Mouse (Mus musculus) heart, postnatal 0 days (tissue): Measurements from ENCODE around the gene Anp32e. TPM values are rescaled to one million over a fixed set of nuclear protein-coding genes. Genes with fewer than 3 reads are reported as not detected.
A peak's percentile ranks its signal among the peaks of the same experiment; 100 is the strongest.

Experiments used
- ATAC-seq: fragments of 200-750 bp; cut with Nextera tagmentation; 2 replicates; pipeline ENCODE4 v1.8.0; 2017; ENCODE audit warnings: low read depth, moderate number of reproducible peaks, moderate library complexity; ENCODE audit not compliant: insufficient read depth
- DNase-seq: peaks from one replicate; pipeline ENCODE4 v3.0.0-alpha.2; 2016; ENCODE audit warnings: low spot score
- H3K27ac ChIP-seq: fragments of 300-500 bp; sonication (generic); 2 replicates; pipeline ENCODE4 v1.5.1; 2014; ENCODE audit warnings: low read depth, mild to moderate bottlenecking
- H3K27me3 ChIP-seq: fragments of 300-500 bp; sonication (generic); 2 replicates; pipeline ENCODE4 v1.6.1; 2014; ENCODE audit warnings: low read length, mixed read lengths; ENCODE audit not compliant: control insufficient read depth, insufficient read depth
- H3K36me3 ChIP-seq: fragments of 300-500 bp; sonication (generic); replicated peaks from 2 replicates; pipeline ENCODE4 v1.6.1; 2014; ENCODE audit warnings: low read length, mixed read lengths; ENCODE audit not compliant: control insufficient read depth, insufficient read depth
- H3K4me1 ChIP-seq: fragments of 300-500 bp; sonication (generic); 2 replicates; pipeline ENCODE4 v1.6.1; 2014; ENCODE audit warnings: antibody characterized with exemption; ENCODE audit not compliant: control insufficient read depth, insufficient read depth
- H3K4me2 ChIP-seq: fragments of 300-500 bp; sonication (generic); 2 replicates; pipeline ENCODE4 v1.6.1; 2014; ENCODE audit warnings: low read depth, mild to moderate bottlenecking, low read length, moderate library complexity
- H3K4me3 ChIP-seq: fragments of 300-500 bp; sonication (generic); 2 replicates; pipeline ENCODE4 v1.5.1; 2014; ENCODE audit warnings: low read depth, low read length
- H3K9ac ChIP-seq: fragments of 300-500 bp; sonication (generic); replicated peaks from 2 replicates; pipeline ENCODE4 v1.6.1; 2014; ENCODE audit warnings: low read depth, low read length, mixed read lengths
- H3K9me3 ChIP-seq: fragments of 300-500 bp; sonication (generic); replicated peaks from 2 replicates; pipeline ENCODE4 v1.6.1; 2016; ENCODE audit warnings: low read length; ENCODE audit not compliant: control insufficient read depth
- CTCF ChIP-seq: IDR thresholded peaks from 2 replicates; pipeline ENCODE4 v1.5.1; 2016; ENCODE audit warnings: antibody characterized with exemption, control low read depth, low read depth
- EP300 ChIP-seq: IDR thresholded peaks from 2 replicates; pipeline ENCODE4 v1.6.1; 2016; ENCODE audit warnings: antibody characterized with exemption, low read depth
- WGBS: fragments of 180-500 bp; shearing (Covaris S2); extraction: QIAGEN DNeasy Blood & Tissue Kit; methylation state at CpG from one replicate; pipeline ENCODE4 v1.1.7; 2014; 5-methylcytosine and 5-hydroxymethylcytosine counted together
- polyA plus RNA-seq: library from polyadenylated mRNA; unstranded; fragments of >200 nt; fragmentation: Nextera tagmentation; extraction: Ambion mirVana; gene quantifications from 2 replicates; pipeline ENCODE4 v1.2.1, GENCODE M21; 2015
- total RNA-seq: library from RNA; depleted of rRNA; stranded (reverse); fragments of >200 nt; gene quantifications from 2 replicates; pipeline ENCODE4 v1.2.3, GENCODE M21; 2014; ENCODE audit warnings: low replicate concordance; rRNA removed

Gene Anp32e
- total and polyA plus RNA-seq, 2 experiments from 2014 or later, result 25.9 to 118 TPM

- Histone ChIP-seq H3K36me3 (peaks cover 29% of the 10 kb centered on the region), H3K4me2 (peak overlapping the region; percentile 74), H3K9me3 (no peaks in the 10 kb centered on the region), H3K9ac (peak overlapping the region; percentile 93), H3K4me3 (peak overlapping the region; percentile 77), H3K4me1 (peaks cover 53% of the 10 kb centered on the region), H3K27me3 (no peaks in the 10 kb centered on the region), H3K27ac (peak overlapping the region; percentile 97)
- TF ChIP-seq EP300, result no peak
- no peak for TF ChIP-seq CTCF
- ATAC-seq (no peak), DNase-seq (peak; percentile 64)
- 2% methylated on average over 6 of the region's 6 CpGs for WGBS
Measured at GRCm38 (mm10) chr3:95994381-95994846, 65.4 kb downstream of the Anp32e start.

GRCm38 (mm10) chr3:95994975-95995801 is 66.1 kb downstream of the Anp32e start:
- Histone ChIP-seq H3K27me3 (no peaks in the 10 kb centered on the region), H3K9ac (peak overlapping the region; percentile 93), H3K36me3 (peaks cover 21% of the 10 kb centered on the region), H3K4me1 (peaks cover 59% of the 10 kb centered on the region), H3K27ac (peak overlapping the region; percentile 97), H3K4me2 (peak overlapping the region; percentile 74), H3K4me3 (peak overlapping the region; percentile 77), H3K9me3 (no peaks in the 10 kb centered on the region)
- TF ChIP-seq CTCF, result no peak
- under 1% methylated on average over 51 of the region's 51 CpGs for WGBS
- peak; percentile 47 for ATAC-seq
- DNase-seq, result peak; percentile 48

- peak; percentile 39 for DNase-seq
Measured at GRCm38 (mm10) chr3:95995802-95996428, 66.9 kb downstream of the Anp32e start, which contains the start of gene Plekho1. TSS of gene Plekho1 (minus strand) at chr3:95996001.

GRCm38 (mm10) chr3:95996451-95997073 is 67.5 kb downstream of the Anp32e start:
- Histone ChIP-seq H3K27ac (peak overlapping the region; percentile 97), H3K27me3 (no peaks in the 10 kb centered on the region), H3K9ac (peak overlapping the region; percentile 93), H3K36me3 (peaks cover 8% of the 10 kb centered on the region), H3K4me1 (peaks cover 59% of the 10 kb centered on the region), H3K4me2 (peak overlapping the region; percentile 74), H3K4me3 (peak overlapping the region; percentile 77), H3K9me3 (no peaks in the 10 kb centered on the region)
- WGBS, result 3% methylated on average over 6 of the region's 6 CpGs
- no peak for DNase-seq
- TF ChIP-seq CTCF, result no peak
- no peak for TF ChIP-seq EP300
- no peak for ATAC-seq

More at GRCm38 (mm10) chr3:95995802-95996428, 66.9 kb downstream of the Anp32e start, which contains the start of gene Plekho1:
- Histone ChIP-seq H3K4me2 (peak within 1 kb of the TSS; percentile 74), H3K27ac (peak within 1 kb of the TSS; percentile 97), H3K4me3 (peak within 1 kb of the TSS; percentile 77), H3K27me3 (no peaks in the 10 kb centered on the region), H3K9me3 (no peaks in the 10 kb centered on the region), H3K4me1 (peaks cover 60% of the 10 kb centered on the region), H3K9ac (peak within 1 kb of the TSS; percentile 93), H3K36me3 (peaks cover 14% of the 10 kb centered on the region)
- peak; percentile 33 for ATAC-seq
- TF ChIP-seq EP300, result no peak
- no peak for TF ChIP-seq CTCF
- WGBS, result 2% methylated on average over 35 of the region's 84 CpGs

Other genes with a start within 250 kb of the Anp32e start
- 20.2 and 23.8 TPM in 2 replicates for gene Adamtsl4, start 241.3 kb upstream of the Anp32e start, total RNA-seq
- 7.5 and 11.2 TPM in 2 replicates for gene Adamtsl4, start 241.3 kb upstream of the Anp32e start, polyA plus RNA-seq
- 22.9 and 63.8 TPM in 2 replicates for gene Ecm1, start 189.7 kb upstream of the Anp32e start, total RNA-seq
- gene Ecm1, start 189.7 kb upstream of the Anp32e start, polyA plus RNA-seq, result 55.8 and 59.6 TPM in 2 replicates
- gene Tars2, start 169.0 kb upstream of the Anp32e start, total RNA-seq, result 43.5 and 47.1 TPM in 2 replicates
- 30.0 and 30.3 TPM in 2 replicates for gene Tars2, start 169.0 kb upstream of the Anp32e start, polyA plus RNA-seq
- 25.6 and 28.8 TPM in 2 replicates for gene Rprd2, start 110.4 kb upstream of the Anp32e start, total RNA-seq
- 15.8 and 20.8 TPM in 2 replicates for gene Rprd2, start 110.4 kb upstream of the Anp32e start, polyA plus RNA-seq
- gene Prpf3, start 73.4 kb upstream of the Anp32e start, total RNA-seq, result 2.2 and 6.0 TPM in 2 replicates
- 15.8 and 16.3 TPM in 2 replicates for gene Prpf3, start 73.4 kb upstream of the Anp32e start, polyA plus RNA-seq
- 142 and 222 TPM in 2 replicates for gene Mrps21, start 57.7 kb upstream of the Anp32e start, total RNA-seq
- 521 and 561 TPM in 2 replicates for gene Mrps21, start 57.7 kb upstream of the Anp32e start, polyA plus RNA-seq
- gene Ciart, start 47.0 kb upstream of the Anp32e start, total RNA-seq, result 2.3 and 7.3 TPM in 2 replicates
- gene Ciart, start 47.0 kb upstream of the Anp32e start, polyA plus RNA-seq, result 1.8 and 1.9 TPM in 2 replicates
- gene BC028528, start 37.2 kb upstream of the Anp32e start, total RNA-seq, result 5.3 and 41.9 TPM in 2 replicates
- 38.0 and 39.2 TPM in 2 replicates for gene BC028528, start 37.2 kb upstream of the Anp32e start, polyA plus RNA-seq
- gene Aph1a, start 35.3 kb upstream of the Anp32e start, total RNA-seq, result 121 and 138 TPM in 2 replicates
- gene Aph1a, start 35.3 kb upstream of the Anp32e start, polyA plus RNA-seq, result 42.7 and 50.8 TPM in 2 replicates
- gene Car14, start 24.6 kb upstream of the Anp32e start, total RNA-seq, result 126 and 131 TPM in 2 replicates
- 137 and 144 TPM in 2 replicates for gene Car14, start 24.6 kb upstream of the Anp32e start, polyA plus RNA-seq
- gene Plekho1, start 66.8 kb downstream of the Anp32e start, total RNA-seq, result 116 and 138 TPM in 2 replicates
- gene Plekho1, start 66.8 kb downstream of the Anp32e start, polyA plus RNA-seq, result 74.9 and 94.8 TPM in 2 replicates
- 10.5 and 17.3 TPM in 2 replicates for gene Vps45, start 129.2 kb downstream of the Anp32e start, total RNA-seq
- gene Vps45, start 129.2 kb downstream of the Anp32e start, polyA plus RNA-seq, result 42.9 and 49.4 TPM in 2 replicates
- 17.6 and 21.9 TPM in 2 replicates for gene Otud7b, start 175.3 kb downstream of the Anp32e start, total RNA-seq
- 16.8 and 21.7 TPM in 2 replicates for gene Otud7b, start 175.3 kb downstream of the Anp32e start, polyA plus RNA-seq
- 4.4 and 18.9 TPM in 2 replicates for gene Mtmr11, start 232.8 kb downstream of the Anp32e start, total RNA-seq
- gene Mtmr11, start 232.8 kb downstream of the Anp32e start, polyA plus RNA-seq, result 6.8 and 6.9 TPM in 2 replicates
- gene Sf3b4, start 243.1 kb downstream of the Anp32e start, total RNA-seq, result 34.5 and 41.7 TPM in 2 replicates
- gene Sf3b4, start 243.1 kb downstream of the Anp32e start, polyA plus RNA-seq, result 48.3 and 48.6 TPM in 2 replicates